Mouse (Mus musculus): Measurements from ENCODE around the gene Mcts2. TPM values are rescaled to one million over a fixed set of nuclear protein-coding genes. Genes with fewer than 3 reads are reported as not detected.
A peak's percentile ranks its signal among the peaks of the same experiment; 100 is the strongest.

The Mcts2 gene
- total RNA-seq, 2 experiments from 2014 or later = not detected

DNA sequence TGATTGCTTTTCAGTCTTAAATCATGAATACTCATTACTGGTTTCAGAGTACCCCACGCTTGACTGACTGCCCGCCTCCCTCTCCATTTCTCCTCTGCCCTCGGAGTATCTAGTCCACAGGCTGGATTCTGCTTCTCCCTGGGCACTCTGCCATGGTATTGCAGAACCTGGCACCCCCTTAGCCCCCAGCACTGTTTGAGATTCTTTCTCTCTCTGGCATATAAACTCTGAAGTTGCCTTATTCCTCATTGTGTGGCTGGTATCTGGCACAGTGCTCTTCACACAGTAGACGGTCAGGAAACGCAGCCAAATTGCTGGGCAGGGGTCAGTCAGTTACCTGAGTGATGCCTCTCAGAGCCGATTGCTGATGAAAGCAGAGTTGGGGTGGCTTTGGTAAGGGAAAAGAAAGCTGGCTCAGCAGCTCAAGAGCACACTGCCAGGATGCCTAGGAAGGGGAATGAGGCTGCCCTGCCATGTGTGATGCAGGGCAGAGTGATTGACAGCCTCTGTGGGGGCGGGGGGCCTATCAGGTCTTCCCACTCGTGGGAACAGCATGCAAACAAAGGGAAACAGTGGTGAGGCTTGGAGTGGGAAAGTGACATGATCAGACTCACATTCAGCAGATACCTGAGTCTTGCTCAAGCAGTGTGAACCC is 7.0 kb upstream of the Mcts2 start:
- ATAC-seq (replicated peaks; ENCODE audit: low FRiP score, poor library complexity, severe bottlenecking) = no peak

- no peak for ATAC-seq (replicated peaks; ENCODE audit: low FRiP score, poor library complexity, severe bottlenecking)
These were observed 3.7 kb upstream of the Mcts2 start for GRCm38 (mm10) chr2:152683086-152683485.

GRCm38 (mm10) chr2:152686399-152686798 is 436 bp upstream of the Mcts2 start:
- ATAC-seq (replicated peaks; ENCODE audit: low FRiP score, poor library complexity, severe bottlenecking) = no peak

- ATAC-seq (replicated peaks; ENCODE audit: low FRiP score, poor library complexity, severe bottlenecking) = no peak
These were observed 4.9 kb downstream of the Mcts2 start for GRCm38 (mm10) chr2:152691564-152692217.

DNA sequence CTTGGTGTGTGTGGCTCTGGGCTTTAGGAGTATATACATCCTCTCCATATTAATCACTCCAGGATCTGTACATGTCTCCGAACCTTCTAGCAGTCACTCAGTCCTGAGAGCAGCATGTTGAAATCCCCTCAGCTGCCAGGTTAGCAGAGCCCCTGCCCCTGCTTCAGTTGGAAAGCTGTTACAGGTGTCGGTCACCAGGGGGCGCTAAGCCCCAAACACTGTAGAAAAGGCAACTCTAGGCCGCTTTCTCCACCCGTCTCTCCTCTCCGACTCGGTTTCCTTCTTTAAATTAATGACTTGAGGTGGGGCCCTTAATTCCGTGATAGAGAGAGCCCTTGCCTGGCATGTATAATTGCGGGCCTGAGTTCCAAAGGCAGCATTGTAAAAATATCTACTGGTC is 6.4 kb downstream of the Mcts2 start:
- ATAC-seq (replicated peaks; ENCODE audit: low FRiP score, poor library complexity, severe bottlenecking) = peak; percentile 61

DNA sequence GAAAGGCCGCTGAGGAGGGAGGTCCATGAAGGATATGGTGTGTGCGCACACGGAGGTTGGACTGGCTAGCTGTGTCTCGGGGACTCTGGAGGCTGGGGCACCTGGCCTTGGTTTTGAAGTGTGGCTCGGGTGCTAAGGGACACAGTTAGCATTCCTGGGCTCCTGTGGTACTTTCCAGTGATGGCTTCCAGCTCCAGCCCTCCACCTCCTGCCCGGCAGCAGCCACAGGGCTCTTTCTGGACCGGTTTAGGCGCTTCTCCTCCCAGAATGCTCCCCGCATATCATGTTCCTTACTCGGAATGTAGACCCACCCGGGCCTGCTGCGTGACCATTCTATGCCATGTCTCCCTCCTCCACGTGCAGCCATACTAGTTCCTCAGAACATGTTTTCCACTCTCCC is 6.9 kb downstream of the Mcts2 start:
- ATAC-seq (replicated peaks; ENCODE audit: low FRiP score, poor library complexity, severe bottlenecking) = no peak

DNA sequence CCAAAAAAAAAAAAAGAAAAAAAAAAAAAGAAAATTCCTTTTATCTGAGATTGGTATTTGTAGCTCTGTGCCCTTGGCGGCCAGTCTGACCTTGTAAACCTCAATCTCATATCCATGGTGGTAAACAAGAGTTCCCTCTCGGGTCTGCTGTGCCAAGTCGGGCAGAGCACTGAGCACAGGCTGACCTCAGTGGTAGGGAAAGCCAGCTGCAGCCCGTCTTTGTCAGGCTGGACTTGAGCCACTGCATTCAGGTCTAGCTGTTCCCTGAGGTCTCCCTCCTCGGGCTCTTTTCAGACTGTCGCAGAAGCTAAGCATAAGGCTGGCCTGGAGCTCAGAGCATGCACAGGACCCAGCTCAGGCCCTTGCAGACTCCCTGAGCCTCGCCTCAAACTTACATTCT is 7.9 kb downstream of the Mcts2 start:
- ATAC-seq (replicated peaks; ENCODE audit: low FRiP score, poor library complexity, severe bottlenecking) = no peak

GRCm38 (mm10) chr2:152696016-152696415 is 9.2 kb downstream of the Mcts2 start:
- no peak for ATAC-seq (replicated peaks; ENCODE audit: low FRiP score, poor library complexity, severe bottlenecking)

DNA sequence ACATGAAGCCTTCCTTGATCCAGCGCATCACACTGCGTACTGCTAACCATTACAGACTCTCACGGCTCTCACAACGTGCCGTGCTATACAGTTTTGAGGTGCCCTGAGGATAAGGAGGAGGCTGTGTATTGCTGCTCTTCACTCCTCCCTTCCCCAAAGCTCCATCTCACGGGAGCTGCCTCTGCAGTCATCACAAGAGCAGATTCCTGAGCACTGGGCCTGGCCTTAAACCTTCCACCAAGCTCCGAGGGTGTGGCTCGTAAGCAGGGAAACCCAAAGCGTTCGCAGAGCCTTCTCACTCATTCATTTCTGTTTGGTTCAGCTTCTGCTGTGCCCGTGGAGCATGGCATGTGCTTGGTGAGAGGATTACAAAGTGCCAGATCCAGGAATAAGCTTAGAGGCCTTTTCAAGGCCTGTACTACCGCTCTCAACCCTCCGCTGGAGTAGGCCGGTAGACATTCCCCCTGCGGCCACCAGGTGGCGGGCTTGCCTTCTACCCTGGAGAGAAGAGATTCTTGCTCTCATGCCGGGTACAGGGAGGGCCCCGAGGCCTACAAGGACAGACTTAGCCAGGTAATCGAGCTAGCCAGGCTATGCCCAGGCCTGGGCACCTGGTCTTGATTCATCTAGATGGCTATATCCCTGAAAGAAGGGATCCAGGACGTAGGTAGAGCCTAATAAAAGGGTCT is 9.8 kb downstream of the Mcts2 start:
- peak; percentile 84 for ATAC-seq (replicated peaks; ENCODE audit: low FRiP score, poor library complexity, severe bottlenecking)

DNA sequence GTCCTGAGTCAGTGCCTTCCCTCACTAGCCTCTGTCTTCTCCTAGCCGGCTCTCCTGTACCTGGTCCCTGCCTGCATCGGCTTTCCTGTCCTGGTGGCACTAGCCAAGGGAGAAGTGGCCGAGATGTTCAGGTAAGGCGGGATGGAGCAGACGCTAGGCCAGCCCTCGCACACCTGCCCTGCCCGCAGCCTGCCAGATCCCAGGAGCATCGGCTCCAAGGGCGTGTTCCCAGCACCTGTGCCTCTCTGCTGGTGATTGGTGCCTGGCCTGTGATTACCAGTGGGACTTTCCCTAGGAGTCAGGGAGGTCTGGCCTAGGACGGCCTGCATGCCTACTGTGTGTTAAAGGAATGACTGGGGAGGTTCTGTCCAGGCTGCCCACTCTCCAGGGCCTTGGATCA is 13.3 kb downstream of the Mcts2 start:
- ATAC-seq (replicated peaks; ENCODE audit: low FRiP score, poor library complexity, severe bottlenecking) = no peak

DNA sequence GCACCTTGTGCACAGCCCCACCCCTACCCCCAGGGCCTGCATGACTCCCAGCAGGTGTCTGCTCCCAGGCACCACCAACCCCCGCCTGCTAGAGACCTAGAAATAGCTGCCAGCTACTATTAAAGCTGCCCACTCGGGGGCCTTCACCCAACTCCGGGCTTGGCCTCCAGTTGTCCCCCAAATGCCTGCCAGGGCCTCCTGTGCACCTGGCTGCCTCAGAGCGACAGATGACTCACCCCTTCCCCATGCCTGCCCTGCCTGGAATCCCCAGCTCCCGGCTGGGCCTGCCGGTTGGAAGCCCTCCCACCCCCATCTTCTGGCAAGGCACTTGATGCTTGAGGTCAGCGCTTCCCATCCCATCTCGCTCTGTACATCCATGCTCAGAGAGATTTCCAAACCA is 13.9 kb downstream of the Mcts2 start:
- no peak for ATAC-seq (replicated peaks; ENCODE audit: low FRiP score, poor library complexity, severe bottlenecking)

- no peak for ATAC-seq (replicated peaks; ENCODE audit: low FRiP score, poor library complexity, severe bottlenecking)
These were observed 16.9 kb downstream of the Mcts2 start for GRCm38 (mm10) chr2:152703596-152704255.

DNA sequence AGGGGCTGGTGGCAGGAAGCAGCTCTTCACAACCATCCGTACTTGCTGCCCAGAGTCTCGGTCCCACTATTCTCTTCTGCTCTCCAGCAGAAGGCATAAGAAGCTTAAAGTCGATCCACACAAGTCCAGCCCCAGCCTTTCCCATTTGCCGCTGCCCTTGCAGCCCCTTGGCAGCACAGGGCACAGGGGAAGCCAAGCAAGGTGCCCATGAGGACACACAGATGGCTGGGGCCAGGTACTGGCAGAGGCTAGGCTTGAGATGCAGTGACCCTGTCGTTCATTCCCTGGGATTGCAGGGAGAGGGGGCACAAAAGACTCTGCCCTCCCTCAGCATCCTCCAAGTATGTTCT is 17.4 kb downstream of the Mcts2 start:
- ATAC-seq (replicated peaks; ENCODE audit: low FRiP score, poor library complexity, severe bottlenecking) = no peak

GRCm38 (mm10) chr2:152704811-152705370 is 18.1 kb downstream of the Mcts2 start:
- ATAC-seq (replicated peaks; ENCODE audit: low FRiP score, poor library complexity, severe bottlenecking) = no peak

GRCm38 (mm10) chr2:152705993-152706571 is 19.2 kb downstream of the Mcts2 start:
- ATAC-seq (replicated peaks; ENCODE audit: low FRiP score, poor library complexity, severe bottlenecking) = no peak

- ATAC-seq (replicated peaks; ENCODE audit: low FRiP score, poor library complexity, severe bottlenecking) = no peak
These were observed 20.4 kb downstream of the Mcts2 start for GRCm38 (mm10) chr2:152707186-152707585.

GRCm38 (mm10) chr2:152707627-152708026 is 20.8 kb downstream of the Mcts2 start:
- ATAC-seq (replicated peaks; ENCODE audit: low FRiP score, poor library complexity, severe bottlenecking) = no peak

DNA sequence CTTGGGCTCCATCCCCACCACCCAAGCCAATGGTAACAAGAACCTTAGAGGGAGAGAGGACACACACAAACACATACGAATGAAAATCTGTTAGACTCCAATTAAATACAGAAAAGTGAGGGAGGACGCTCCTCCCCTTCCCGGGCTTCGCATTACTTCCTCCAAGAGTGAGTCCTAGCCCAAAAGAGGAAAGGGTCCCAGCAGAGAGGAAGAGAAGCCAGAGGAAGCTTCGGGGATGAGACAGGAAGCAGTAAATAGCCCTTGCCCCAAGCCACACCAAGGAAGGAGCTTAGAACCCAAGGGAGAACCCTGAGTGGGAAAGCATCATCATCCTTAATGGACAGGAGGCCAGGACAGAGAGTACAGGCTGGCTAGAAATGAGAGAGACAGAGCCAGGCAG is 22.2 kb downstream of the Mcts2 start:
- ATAC-seq (replicated peaks; ENCODE audit: low FRiP score, poor library complexity, severe bottlenecking) = no peak

- no peak for ATAC-seq (replicated peaks; ENCODE audit: low FRiP score, poor library complexity, severe bottlenecking)
These were observed 29.5 kb downstream of the Mcts2 start for GRCm38 (mm10) chr2:152716241-152716772.

GRCm38 (mm10) chr2:152717652-152718051 is 30.8 kb downstream of the Mcts2 start:
- ATAC-seq (replicated peaks; ENCODE audit: low FRiP score, poor library complexity, severe bottlenecking) = no peak
